Mouse (Mus musculus) embryo, embryonic 10.5 days (tissue): Measurements from ENCODE around the gene BC004004.
A peak's percentile ranks its signal among the peaks of the same experiment; 100 is the strongest.
"Not testable (repeated sequence)": the region's sequence is repeated elsewhere in the genome, so short reads cannot be mapped to it uniquely, and the experiment has no call there.

ENCODE experiments used
- DNase-seq: peaks from one replicate; pipeline ENCODE4 v3.0.0-alpha.2; 2015; ENCODE audit warnings: low spot score

BC004004 gene

DNA sequence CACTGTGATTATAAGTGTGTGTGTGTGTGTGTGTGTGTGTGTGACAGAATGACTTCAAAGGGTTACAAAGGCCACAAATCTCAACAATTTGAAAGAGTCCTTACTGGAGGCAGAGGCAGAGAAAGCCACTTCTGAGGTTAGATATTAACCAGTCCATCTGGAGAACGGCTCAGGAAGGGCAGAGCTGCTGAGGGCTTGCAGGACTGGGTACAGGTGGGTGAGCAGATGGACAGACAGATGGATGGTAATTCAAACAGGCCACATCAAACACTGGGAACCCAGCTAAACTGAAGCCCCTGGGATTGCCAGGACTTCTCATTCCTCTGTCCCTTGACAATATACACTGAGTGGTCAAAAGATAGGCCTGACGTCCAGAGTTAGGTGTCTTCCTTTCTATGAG lies 80.4 kb downstream of the BC004004 start:
- no peak for DNase-seq

DNA sequence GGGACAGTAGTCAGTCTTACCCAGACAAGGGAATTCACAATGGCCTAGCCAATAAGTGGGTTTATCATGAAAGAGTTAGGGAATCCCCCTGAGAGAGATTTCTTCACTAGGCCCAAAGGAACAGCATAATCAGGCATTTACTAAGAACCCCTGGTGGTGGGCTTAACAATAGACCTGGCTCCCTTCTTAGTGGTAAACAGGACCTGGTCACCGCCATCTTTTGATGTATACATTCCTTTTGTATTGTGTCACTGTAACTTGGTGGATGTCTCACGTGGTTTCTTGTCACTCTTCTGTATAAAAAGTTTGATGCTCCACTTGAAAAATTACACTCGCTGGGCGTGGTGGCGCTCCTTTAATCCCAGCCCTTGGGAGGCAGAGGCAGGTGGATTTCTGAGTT lies 82.5 kb downstream of the BC004004 start:
- not testable (repeated sequence) for DNase-seq

DNA sequence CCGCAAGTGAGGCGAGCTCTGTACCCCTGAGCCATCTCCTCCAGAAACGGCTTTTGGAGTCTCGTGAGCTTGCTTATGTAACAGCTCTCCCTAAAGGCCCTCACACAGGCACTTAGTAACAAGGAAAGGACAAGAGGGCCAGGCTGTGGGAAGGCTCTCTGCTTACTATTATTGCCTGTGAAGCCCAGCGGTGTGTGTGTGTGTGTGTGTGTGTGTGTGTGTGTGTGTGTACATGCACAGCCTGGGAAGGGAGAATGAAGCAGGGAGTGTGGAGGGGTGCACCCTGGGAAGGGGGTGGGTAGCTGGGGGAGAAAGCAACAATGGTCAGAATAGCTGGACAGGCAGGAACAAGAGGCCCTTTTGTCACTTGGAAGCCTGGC lies 86.9 kb downstream of the BC004004 start:
- DNase-seq = peak; percentile 78

DNA sequence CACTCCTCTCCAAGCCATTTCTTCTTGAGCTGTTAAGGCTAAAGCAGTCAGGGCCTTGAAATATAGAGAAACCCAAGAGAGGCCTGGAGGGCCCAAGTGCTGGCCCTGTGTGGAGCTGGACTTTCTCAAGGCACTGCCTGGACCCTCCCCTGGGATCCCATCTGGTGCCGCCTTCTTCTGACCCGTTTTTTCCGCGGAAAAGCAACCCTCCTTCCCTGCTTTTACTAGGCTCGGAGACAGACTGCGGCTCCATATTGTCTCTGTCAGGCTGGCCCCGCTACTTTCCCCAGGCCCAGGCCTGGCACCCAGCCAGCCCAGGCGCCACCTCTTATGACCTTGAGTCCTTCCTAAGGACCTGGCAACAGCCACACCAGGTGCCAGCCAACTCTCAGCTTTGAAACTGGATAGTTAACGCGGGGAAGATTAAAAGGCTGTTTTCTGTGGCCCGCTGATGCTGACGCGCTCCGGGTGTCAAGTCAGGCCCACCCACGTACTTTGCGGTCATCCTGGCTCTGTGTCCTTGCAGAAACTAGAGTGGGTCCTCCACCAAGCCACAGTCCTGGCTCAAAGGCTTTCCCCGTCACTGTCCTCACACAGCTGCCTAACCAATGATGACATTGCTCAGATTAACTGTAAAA lies 87.4 kb downstream of the BC004004 start:
- no peak for DNase-seq

DNA sequence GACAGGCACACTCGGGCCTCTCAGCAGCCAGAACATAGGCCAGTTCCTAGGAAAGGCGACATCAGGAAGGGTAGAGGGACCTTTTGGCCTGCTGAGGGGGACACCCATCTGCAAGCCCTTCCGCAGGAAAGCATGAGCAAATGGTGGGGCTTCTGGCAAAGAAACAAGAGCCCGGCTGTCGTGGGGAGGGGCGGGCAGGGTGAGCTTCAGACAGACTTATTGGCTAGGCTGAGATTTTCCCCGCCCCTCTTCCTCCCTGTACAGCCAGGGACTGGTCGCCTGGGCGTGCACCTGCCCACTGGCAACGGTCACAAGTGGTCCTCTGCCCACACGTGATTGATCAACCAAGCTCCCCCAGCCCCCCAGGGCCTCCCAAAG lies 87.9 kb downstream of the BC004004 start:
- DNase-seq = peak; percentile 93

DNA sequence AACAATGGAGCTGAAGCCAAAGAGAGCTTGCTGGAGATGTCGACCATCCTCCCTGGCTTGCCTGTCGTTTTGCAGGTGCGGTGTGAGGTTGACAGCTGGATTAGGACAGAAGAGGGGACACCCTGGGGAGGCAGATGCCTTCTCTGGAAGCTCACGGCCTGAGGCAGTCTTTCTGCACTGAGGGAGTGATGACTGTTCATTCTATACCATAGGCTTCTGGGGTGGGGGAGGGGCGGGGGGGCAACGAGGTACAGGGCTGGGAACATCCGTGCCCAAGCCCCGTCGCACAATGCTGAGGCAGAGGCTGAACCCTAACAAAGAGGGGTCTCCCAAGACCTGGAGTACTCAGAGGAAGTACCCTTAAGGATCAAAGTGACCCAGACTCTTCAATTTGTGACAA lies 88.3 kb downstream of the BC004004 start:
- no peak for DNase-seq

DNA sequence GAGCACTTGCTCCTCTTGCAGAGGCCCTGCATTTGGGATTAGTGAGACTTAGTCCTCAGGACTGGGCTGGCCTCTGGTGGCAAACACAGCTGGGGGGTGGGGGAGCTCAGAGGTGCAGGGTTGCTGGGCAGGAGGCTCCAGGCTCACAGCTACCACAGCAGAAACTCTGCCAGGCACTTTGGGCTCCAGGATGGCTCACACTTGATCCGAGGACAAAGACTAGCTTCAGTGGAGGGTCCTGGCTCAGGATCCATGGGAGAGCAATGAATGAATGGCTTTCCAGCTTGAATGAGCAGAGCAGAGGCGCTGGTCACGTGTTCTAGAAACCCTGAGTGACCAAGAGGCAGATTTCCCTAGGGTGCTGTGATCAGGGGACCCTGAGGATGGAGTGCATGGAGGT lies 90.3 kb downstream of the BC004004 start:
- no peak for DNase-seq

DNA sequence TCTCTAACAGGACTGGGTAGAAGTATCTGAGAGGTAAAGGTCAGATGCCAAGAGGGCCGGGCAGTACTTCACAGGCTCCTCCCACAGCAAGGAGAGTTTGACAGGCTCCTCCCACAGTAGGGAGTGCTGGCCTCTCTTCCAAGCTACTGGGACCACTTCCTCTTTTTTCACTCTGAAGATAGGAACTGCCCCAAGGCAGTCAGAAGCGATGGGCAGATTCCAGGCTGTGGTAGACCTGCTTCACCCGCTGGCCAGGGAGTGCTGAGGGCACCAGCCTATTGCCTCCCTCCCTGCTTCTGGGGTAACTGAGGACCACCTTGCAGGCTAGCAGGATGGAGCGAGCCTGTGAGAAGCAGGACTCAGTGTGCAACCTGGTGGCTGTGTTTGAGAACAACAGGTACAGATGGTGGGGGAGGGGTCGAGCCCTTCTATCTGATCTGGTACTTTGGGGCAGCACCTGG lies 92.2 kb downstream of the BC004004 start, which contains the start of gene Fgd2:
Gene Fgd2, plus strand, starts transcription at position 154 of the 461 bp plus-strand sequence.
- peak; percentile 38 for DNase-seq

DNA sequence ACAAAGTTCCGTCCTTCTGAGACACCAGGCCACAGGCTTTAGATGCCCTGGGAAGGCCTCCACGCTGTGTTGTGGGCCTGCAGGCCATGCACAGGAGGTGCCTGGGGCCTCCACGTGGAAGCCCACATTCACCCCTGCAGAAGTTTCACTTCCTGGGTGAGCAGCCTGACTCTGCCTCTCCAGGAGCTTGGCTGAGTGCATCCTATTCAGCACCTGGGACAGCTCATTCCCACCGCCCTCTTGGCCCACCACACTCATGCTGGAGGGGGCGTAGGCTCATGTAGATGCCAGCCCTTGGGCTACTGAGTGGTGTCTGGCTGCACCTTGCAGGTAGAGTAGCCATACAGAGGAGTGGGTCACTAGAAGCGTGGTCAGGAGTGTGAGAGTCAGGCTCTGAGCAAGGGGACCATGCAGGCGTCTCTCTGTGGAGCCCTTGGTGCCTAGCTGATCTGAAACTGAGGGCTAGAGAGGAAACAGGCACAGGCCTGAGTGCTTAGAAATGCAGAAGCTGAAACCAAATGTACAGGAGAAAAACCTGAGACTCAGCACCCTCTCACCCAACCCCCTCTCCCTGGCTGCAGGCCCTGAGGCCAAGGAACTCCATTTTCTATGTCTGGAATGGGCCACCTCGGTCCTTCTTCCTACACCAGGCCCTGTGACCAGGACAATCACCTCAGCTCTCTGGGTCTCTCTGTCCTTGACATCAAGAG lies 93.5 kb downstream of the BC004004 start:
- DNase-seq = peak; percentile 49

DNA sequence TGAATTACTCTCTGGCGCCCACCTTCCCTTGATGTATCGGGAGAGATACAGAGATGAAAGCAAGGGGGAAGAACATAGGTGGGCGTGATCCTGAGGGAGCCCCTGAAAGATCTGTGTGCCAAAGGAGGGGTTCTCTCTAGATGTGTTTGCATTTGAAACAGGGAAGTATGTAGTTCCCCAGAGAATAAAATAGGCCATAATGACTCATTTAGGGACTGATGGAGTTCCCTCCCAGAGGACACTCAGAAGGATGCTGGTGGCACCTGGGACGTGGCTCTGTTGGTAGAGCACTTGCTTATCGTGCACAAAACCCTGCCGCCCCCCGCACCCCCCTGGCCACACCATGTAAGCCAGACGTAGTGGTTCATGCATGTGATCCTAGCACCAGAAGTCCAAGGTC lies 94.5 kb downstream of the BC004004 start:
- no peak for DNase-seq
